Mouse (Mus musculus): Measurements from ENCODE around the gene Lhfp.
"Not testable (repeated sequence)": the region's sequence is repeated elsewhere in the genome, so short reads cannot be mapped to it uniquely, and the experiment has no call there.

Gene Lhfp

DNA sequence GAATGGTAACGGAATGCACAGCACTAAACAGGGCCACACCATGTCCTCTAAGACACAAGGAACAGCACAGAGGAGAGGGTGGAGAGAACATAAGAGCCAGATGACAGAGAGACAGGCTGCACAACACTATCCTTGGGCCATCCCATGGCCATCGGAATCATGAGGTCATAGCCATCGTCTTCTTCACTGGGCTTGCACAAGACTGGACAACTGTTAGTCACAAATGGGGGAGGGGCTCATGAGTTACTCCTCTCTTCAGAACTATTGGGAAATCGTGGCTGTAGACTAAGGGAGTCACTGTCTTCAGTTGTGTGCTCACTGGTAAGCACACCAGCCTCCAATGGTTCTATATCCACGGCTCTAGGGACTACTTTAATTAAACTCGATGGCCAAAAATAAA lies 224.8 kb downstream of the Lhfp start:
- DNase-seq (ENCODE audit: low read depth) = no peak

DNA sequence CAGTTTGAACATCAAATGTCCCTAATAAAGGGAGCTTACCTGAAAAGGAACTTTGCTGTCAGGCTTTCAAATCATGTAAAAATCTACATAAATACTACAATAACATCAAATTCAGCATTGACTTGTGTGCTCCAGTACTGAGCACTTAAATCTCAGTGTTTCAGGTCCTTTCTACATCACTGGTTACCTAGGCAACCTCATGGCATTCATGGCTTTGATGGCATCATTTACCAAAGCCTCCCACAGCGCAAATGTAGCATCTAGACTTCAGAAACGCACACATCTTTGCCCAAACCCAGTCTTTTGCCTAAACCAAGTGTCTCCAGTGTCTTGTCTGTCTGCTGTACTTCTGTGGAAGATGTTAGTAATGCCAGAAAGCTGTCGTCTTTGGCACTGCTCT lies 225.7 kb downstream of the Lhfp start:
- no peak for DNase-seq (ENCODE audit: low read depth)

GRCm38 (mm10) chr3:53273220-53273619 lies 231.9 kb downstream of the Lhfp start:
- DNase-seq (ENCODE audit: low read depth) = no peak

DNA sequence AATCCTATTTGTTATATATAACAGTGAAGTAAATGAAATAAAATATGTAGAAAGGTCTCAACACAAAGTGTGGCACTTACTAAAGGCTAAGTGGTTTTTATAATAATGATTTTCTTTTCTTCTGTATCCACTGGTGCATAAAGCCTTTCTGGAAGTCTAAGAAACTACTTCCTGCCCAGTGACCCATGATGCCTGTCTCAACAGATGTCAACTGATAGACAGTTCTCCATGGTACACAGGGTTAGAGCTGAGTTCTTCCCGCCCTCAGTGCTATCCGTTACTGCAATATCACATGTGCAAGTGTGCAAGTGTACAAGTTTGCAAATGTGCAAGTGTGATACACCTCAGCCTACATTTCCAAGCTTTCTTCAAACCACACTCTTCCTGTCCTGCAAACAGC lies 236.7 kb downstream of the Lhfp start:
- no peak for DNase-seq (ENCODE audit: low read depth)

DNA sequence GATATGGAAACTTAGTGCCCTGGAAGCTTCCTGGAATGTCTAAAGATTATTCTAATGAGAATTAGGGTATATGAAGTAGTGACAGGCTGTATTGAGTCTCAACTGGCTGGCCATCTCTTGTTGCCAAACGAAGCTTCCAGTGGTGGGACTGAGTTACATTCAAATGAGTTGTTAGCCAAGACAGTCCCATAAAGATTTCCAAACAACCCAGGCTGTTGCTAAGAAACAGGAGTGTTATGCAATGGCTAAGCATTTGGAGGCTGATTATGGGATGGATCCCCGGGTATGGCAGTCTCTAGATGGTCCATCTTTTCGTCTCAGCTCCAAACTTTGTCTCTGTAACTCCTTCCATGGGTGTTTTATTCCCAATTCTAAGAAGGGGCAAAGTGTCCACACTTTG lies 240.7 kb downstream of the Lhfp start:
- DNase-seq (ENCODE audit: low read depth) = not testable (repeated sequence)

DNA sequence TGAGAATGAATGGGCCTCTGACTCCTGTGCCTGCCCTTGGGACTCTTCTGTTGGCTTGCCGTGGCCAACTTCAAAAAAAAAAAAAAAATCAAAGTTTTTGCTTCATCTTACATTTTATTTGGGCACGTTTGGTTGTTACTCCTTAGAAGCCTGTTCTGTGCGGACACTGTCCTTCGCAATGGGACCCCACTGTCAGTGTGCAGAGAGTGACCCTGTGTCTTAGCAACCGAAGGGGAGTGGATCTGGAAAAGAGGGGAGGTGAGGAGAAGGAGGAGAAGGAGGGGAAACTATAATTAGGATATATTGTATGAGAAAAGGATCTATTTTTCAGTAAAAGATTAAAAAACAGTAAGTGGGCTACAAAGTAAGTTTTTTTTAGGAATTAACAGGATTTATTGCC lies 242.7 kb downstream of the Lhfp start:
- DNase-seq (ENCODE audit: low read depth) = no peak

- no peak for DNase-seq (ENCODE audit: low read depth)
These were observed 243.3 kb downstream of the Lhfp start for GRCm38 (mm10) chr3:53284471-53285177.

DNA sequence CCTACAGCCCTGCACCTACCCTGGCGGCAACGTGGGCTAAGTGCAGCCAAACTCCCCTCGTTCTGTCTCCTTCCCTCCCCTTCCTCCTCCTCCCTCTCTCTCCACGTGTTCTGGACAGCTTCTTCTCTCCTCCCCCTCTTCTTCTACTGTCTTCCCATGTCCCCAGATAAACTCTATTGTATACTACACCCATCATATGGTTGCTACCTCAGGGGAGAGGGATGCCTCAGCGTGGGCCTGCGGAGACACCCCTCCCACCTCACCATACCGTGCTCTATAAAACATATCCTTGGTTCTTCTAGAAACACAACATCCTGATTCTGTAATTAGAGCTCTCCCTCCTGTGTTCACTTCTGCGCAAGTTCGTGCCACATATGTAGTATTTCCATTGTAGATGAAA lies 247.3 kb downstream of the Lhfp start:
- DNase-seq (ENCODE audit: low read depth) = no peak

DNA sequence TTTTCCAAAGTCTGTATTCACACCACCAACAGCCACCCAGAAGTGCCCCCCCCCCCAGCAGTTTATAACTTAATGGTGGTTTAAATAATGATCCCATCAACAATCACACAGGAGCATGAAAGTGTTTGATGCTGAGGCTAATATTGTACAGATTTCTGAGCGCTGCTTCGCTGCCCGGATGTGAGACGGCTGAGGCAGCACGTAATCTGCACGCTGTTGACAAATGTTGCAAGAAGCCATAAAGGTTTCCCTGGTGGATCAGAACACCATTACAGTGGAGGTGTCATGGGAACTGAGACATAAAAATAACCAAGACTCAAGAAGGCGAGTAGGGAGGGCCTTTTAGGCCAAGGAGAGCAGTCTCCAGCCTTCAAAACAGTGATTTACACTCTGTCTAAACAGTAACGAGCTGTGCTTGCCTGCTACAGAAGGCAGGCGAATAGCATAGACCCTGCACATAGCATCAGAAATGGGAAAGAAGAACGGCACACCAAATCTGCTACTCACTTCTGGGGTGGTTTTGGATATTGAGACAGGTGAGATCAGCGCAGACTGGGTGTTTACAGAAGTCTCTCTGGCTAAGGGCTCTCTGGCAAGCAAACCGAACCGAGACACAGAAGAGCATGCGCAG lies 248.4 kb downstream of the Lhfp start:
- no peak for DNase-seq (ENCODE audit: low read depth)

- no peak for DNase-seq (ENCODE audit: low read depth)
These were observed 249.9 kb downstream of the Lhfp start for GRCm38 (mm10) chr3:53291185-53291584.

- DNase-seq (ENCODE audit: low read depth) = no peak
These were observed 250.6 kb downstream of the Lhfp start for GRCm38 (mm10) chr3:53291945-53292344.

GRCm38 (mm10) chr3:53292474-53292873 lies 251.1 kb downstream of the Lhfp start:
- DNase-seq (ENCODE audit: low read depth) = no peak

- DNase-seq (ENCODE audit: low read depth) = no peak
These were observed 251.7 kb downstream of the Lhfp start for GRCm38 (mm10) chr3:53292979-53293378.

GRCm38 (mm10) chr3:53293901-53294433 lies 252.6 kb downstream of the Lhfp start:
- no peak for DNase-seq (ENCODE audit: low read depth)

GRCm38 (mm10) chr3:53294855-53295254 lies 253.5 kb downstream of the Lhfp start:
- no peak for DNase-seq (ENCODE audit: low read depth)

DNA sequence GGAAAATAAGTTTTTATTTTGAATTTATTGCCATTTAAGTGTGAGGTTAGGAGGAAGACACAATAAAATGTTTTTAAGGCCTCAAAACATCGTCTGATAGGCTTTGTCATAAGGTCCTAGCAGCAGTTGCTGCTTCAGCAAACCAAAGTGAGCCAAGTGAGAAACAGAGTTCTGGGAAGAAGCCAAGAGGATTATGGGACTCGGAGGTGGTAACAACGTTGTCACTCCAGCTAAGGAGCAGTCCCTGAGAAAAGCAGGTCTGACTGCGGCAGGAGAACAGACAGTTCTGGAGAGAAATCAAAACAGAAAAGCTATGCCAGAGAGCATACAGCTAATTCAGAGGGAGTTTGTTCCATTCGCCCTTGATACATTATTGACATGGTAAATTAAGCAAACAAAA lies 260.5 kb downstream of the Lhfp start:
- DNase-seq (ENCODE audit: low read depth) = no peak

- no peak for DNase-seq (ENCODE audit: low read depth)
These were observed 263.0 kb downstream of the Lhfp start for GRCm38 (mm10) chr3:53304123-53304900.

DNA sequence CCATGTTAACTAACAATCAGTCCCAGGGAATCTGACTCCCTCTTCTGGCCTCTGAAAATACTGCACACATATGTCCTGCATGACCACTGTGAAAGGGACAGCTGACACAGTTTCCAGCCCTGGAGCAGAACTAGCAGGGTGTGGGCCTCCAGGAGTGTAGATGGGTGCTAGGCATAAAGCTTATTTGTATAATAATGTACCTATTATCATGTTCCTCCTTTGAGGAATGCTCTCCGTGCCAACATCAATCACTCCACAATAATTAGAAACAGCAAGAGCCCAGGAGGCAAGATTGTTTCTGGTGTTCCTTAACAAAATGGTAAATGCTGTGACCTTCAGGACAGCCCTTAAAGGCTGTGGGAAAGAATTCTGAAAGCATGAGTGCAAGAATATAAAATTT lies 264.5 kb downstream of the Lhfp start:
- no peak for DNase-seq (ENCODE audit: low read depth)

DNA sequence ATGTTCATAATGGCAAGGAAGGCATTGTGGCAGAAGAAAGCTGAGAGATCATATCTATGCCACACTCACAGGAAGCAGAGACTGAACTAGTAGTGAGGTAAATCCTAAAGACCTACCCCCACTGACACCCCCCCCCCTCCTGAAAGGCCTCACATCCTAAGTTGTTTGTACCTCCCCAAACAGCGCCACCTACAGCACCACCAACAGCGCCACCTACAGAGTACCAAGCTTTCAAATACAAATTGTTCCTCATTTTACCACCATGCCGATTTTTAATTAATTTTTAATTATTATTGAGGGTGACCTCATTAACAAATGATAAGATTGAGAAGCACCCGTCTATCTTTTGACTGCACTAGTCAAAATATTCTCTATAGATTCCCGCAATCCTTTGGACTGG lies 267.3 kb downstream of the Lhfp start:
- peak; percentile 2 for DNase-seq (ENCODE audit: low read depth)

- DNase-seq (ENCODE audit: low read depth) = no peak
These were observed 268.8 kb downstream of the Lhfp start for GRCm38 (mm10) chr3:53310093-53310492.

GRCm38 (mm10) chr3:53310615-53311014 lies 269.3 kb downstream of the Lhfp start:
- no peak for DNase-seq (ENCODE audit: low read depth)

Data from induced T-regulatory cell, adult 2 months (primary cell).